Mouse (Mus musculus) cerebellum, postnatal 36 days (tissue): ENCODE data around the gene Pnmal1.
A peak's percentile ranks its signal among the peaks of the same experiment; 100 is the strongest.

Experiments
- DNase-seq, 2 experiments: peaks; one replicate each; pipeline ENCODE4 v3.0.0; 2021 to 2022; ENCODE audit warnings: mixed read lengths in 2 of 2

The Pnmal1 gene

DNA sequence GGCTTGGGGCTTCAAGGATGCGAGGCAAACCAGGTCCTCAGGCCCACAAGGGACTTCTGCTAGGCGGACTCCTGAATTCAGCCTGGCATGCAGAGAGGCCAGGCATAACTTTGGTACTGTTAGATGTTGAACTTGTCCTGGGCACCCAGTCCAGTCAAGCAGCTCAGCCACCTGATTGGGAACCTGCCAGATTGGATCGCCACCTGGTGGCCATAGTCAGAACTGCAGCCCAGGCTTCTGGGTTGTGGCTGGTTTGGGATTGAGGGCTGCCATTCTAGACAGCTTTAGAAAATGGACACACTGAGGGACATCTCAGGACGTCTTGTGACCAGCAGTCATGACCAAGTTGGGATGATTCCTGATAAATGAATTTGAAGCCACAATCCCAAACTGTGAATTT, 40.2 kb downstream of the Pnmal1 start:
- peak; percentile 92 to 99 for DNase-seq

GRCm38 (mm10) chr7:17002375-17003195, 43.1 kb downstream of the Pnmal1 start:
- peak; percentile 90 to 96 for DNase-seq

- peak; percentile 76 to 85 for DNase-seq
Measured at GRCm38 (mm10) chr7:17003230-17003960, 43.9 kb downstream of the Pnmal1 start.

- no peak for DNase-seq
Measured at GRCm38 (mm10) chr7:17004716-17005115, 45.2 kb downstream of the Pnmal1 start.

GRCm38 (mm10) chr7:17007300-17007699, 47.8 kb downstream of the Pnmal1 start:
- DNase-seq: peak in 1 of 2 experiments; percentile 56

DNA sequence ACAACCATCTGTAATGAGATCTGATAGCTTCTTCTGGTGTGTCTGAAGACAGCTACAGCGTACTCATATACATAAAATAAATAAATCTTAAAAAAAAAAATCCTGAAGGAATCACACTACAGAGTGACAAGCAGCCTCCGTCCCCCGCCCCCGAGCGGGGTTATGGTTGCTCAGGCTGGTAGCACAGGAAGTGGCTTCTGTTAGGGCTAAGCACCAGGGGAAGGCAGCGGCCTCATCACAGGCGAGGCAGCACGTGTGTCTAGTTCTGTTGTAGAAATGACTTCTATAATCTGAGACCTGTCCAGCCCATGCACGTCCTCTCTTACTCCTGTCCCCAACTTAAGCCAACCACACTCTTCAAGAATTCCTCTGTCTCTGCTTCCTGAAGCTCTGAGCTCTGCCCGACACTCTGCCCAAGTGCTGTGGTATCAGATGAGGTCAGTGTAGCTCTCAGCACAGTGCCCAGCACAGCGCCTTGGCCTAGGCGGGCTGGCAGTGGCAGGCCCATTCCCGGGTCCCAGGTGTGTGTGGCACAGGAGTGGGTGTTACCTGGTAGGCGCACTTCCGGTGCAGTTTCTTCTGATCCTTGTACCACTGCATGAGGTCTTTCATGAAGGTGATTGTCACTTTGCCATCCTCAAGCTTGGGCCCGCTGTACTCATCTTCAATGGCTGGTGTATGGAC, 50.0 kb downstream of the Pnmal1 start:
- no peak for DNase-seq

DNA sequence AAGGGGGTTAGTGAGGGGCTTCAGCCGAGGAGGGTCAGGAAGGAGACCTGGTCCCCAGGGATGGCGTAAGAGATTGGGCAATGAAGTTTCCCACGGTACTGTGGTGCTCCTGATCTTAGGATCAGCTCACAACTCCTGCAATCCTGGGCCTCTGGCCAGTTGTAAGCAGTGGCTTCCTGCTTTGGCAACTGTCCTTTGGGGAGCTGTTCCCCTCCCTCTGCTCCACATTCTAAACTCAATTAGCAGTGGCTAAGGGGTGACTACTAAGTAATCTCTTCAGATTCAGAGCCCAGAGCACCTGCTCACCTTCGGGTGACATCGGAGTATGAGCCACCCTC, 50.5 kb downstream of the Pnmal1 start:
- DNase-seq: no peak

DNA sequence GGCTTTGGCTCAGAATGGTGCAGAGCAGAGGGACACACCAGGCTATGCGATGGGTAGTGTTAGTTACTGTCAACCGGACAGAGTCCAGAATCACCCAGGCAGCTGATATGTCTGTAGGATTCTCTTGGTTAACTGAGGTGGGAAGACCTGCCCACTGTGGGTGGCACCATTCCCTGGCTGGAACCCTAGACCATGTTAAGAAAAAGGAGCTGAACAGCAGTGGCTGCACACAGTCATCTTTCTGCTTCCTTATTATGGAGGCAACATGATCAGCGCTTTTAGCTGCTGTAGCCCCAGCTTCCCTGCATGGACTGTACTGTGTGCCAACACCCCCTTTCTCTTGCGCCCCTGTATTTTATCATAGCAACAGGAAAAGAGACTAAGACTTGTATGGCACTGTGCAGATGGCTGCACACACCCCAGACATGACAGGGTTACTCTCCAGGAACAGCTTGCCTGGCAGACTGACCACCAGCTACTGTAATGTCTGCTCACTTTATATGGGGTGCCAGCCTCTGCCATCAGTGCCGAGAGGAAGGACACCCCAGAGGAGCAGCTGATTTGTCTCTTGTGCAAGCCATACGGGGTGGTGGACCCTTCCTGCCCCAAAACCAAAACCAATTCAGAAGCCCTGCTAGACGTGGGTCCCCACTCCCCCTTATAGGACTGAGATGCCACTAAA, 52.6 kb downstream of the Pnmal1 start:
- peak; percentile 59 to 68 for DNase-seq
